Mouse (Mus musculus): ENCODE data around the gene Gga1. TPM values are rescaled to one million over a fixed set of nuclear protein-coding genes. Genes with fewer than 3 reads are reported as not detected.

Gene Gga1
- total and polyA plus RNA-seq, 3 experiments: 42.2 to 52.7 (median 44.4) TPM

- DNase-seq: no peak
- Histone ChIP-seq H3K27me3 (ENCODE audit: control insufficient read depth, insufficient read depth, low read length) (no peaks in the 10 kb centered on the region), H3K36me3 (ENCODE audit: control insufficient read depth, insufficient read depth, low read length) (no peaks in the 10 kb centered on the region), H3K27ac (no peak overlapping the region), H3K9ac (ENCODE audit: low read depth, low read length) (no peak overlapping the region), H3K79me2 (replicated peaks; ENCODE audit: control insufficient read depth, insufficient read depth, low read length) (no peaks in the 10 kb centered on the region), H3K4me3 (no peak overlapping the region), H3K4me1 (ENCODE audit: control insufficient read depth, insufficient read depth, low read length) (peaks cover 5% of the 10 kb centered on the region)
- WGBS: 89% methylated on average over 8 of the region's 8 CpGs
- TF ChIP-seq POLR2A (IDR thresholded peaks at IDR 0.05; ENCODE audit: insufficient read depth, low read depth, low read length): no peak
- no peak for TF ChIP-seq CTCF (IDR thresholded peaks at IDR 0.05)
- TF ChIP-seq EP300 (IDR thresholded peaks at IDR 0.05; ENCODE audit: insufficient read depth, low read depth, low read length): no peak
- intact Hi-C loops (cut with DNase I): no loop called here
Measured at GRCm38 (mm10) chr15:78880432-78880831, 3.4 kb downstream of the Gga1 start.

DNA sequence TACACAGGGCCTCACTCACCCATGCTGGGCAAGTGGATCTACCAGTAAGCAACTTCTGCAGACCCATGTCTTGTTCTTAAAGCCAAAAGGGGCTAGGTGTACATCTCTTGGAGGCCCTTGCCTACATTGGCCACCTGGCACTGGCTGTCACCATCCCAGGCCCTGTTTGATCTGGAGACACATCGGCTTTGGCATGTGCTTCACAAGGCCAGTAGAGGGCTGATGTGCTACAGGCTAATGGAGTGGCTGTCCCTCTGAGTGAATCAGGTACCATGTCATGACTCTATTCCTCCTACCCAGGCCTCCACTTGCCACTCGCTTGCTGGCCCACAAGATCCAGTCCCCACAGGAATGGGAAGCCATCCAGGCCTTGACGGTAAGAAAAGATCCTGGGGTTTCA, 4.8 kb downstream of the Gga1 start:
- no peak overlapping the region for H3K4me3 ChIP-seq
- H3K4me1 ChIP-seq (ENCODE audit: control insufficient read depth, insufficient read depth, low read length): peaks cover 2% of the 10 kb centered on the region; the same call in 1 of the 2 replicates
- no peaks in the 10 kb centered on the region for H3K27me3 ChIP-seq (ENCODE audit: control insufficient read depth, insufficient read depth, low read length)
- H3K27ac ChIP-seq: no peak overlapping the region
- TF ChIP-seq EP300 (IDR thresholded peaks at IDR 0.05; ENCODE audit: insufficient read depth, low read depth, low read length) (no peak), CTCF (IDR thresholded peaks at IDR 0.05) (no peak), POLR2A (IDR thresholded peaks at IDR 0.05; ENCODE audit: insufficient read depth, low read depth, low read length) (no peak)
- no peaks in the 10 kb centered on the region for H3K79me2 ChIP-seq (replicated peaks; ENCODE audit: control insufficient read depth, insufficient read depth, low read length)
- intact Hi-C loops (cut with DNase I): no loop called here
- DNase-seq: no peak
- no peaks in the 10 kb centered on the region for H3K36me3 ChIP-seq (ENCODE audit: control insufficient read depth, insufficient read depth, low read length)
- H3K9ac ChIP-seq (ENCODE audit: low read depth, low read length): no peak overlapping the region
- 89% methylated on average over 3 of the region's 3 CpGs for WGBS

DNA sequence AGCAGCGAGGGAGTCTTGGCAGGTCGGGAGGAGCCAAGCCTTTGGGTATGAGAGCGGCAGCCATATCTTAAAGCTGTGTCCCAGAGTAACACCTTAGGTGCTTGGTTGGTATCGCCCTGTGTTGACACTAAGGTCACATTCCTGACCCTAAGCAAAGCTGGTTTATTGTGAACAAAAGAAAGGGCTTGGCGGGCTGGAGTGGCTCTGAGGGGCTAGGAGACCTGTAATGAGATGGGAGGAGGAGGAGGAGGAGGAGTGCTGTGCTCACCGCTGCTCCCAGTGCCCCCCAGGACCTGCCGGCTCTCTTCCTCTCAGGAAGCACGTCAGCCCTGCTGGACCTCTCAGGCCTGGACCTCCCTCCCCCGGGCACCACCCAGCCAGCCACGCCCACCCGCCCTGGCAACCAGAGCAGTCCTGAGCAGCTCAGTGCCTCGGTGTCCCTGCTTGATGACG, 12.4 kb downstream of the Gga1 start:
- Histone ChIP-seq H3K4me1 (ENCODE audit: control insufficient read depth, insufficient read depth, low read length) (no peaks in the 10 kb centered on the region), H3K4me3 (no peak overlapping the region), H3K27me3 (ENCODE audit: control insufficient read depth, insufficient read depth, low read length) (no peaks in the 10 kb centered on the region), H3K36me3 (ENCODE audit: control insufficient read depth, insufficient read depth, low read length) (no peaks in the 10 kb centered on the region), H3K79me2 (replicated peaks; ENCODE audit: control insufficient read depth, insufficient read depth, low read length) (no peaks in the 10 kb centered on the region), H3K9ac (ENCODE audit: low read depth, low read length) (no peak overlapping the region), H3K27ac (no peak overlapping the region)
- intact Hi-C loops (cut with DNase I): no loop called here
- 48% methylated on average over 13 of the region's 13 CpGs for WGBS
- TF ChIP-seq CTCF (IDR thresholded peaks at IDR 0.05): no peak
- DNase-seq: no peak

DNA sequence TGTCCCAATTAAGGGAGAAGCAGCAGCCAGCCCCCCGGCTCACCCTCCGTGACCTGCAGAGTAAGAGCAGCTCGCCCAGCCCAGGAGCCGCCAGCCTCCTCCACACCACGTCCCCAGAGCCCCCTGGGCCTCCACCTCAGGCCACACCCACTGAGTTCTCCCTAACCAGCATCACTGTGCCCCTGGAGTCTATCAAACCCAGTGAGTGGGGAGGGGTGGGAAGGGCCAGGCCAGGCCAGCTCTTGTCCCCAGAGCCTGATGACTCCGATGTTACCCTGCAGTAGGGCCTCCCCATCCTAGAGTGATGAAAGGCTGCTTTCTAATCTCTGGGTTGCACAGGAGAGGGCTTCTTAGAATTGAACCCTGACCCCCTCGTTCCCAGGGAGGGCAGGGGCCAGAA, 15.4 kb downstream of the Gga1 start:
- no peak overlapping the region for H3K9ac ChIP-seq (ENCODE audit: low read depth, low read length)
- H3K27ac ChIP-seq: no peak overlapping the region
- no peaks in the 10 kb centered on the region; the same call in 1 of the 2 replicates for H3K4me1 ChIP-seq (ENCODE audit: control insufficient read depth, insufficient read depth, low read length)
- WGBS: 70% methylated on average over 7 of the region's 7 CpGs
- intact Hi-C loops (cut with DNase I): loop anchor here (5.0 kb wide), 1 partner anchor 640 kb away; no protein-coding TSS in a partner anchor
- no peaks in the 10 kb centered on the region for H3K79me2 ChIP-seq (replicated peaks; ENCODE audit: control insufficient read depth, insufficient read depth, low read length)
- TF ChIP-seq CTCF (IDR thresholded peaks at IDR 0.05): no peak
- TF ChIP-seq EP300 (IDR thresholded peaks at IDR 0.05; ENCODE audit: insufficient read depth, low read depth, low read length): no peak
- no peak for TF ChIP-seq POLR2A (IDR thresholded peaks at IDR 0.05; ENCODE audit: insufficient read depth, low read depth, low read length)
- no peaks in the 10 kb centered on the region for H3K27me3 ChIP-seq (ENCODE audit: control insufficient read depth, insufficient read depth, low read length)
- no peaks in the 10 kb centered on the region for H3K36me3 ChIP-seq (ENCODE audit: control insufficient read depth, insufficient read depth, low read length)
- no peak for DNase-seq
- no peak overlapping the region for H3K4me3 ChIP-seq

GRCm38 (mm10) chr15:78894726-78895125, 17.7 kb downstream of the Gga1 start:
- Histone ChIP-seq H3K9ac (ENCODE audit: low read depth, low read length) (no peak overlapping the region), H3K4me1 (ENCODE audit: control insufficient read depth, insufficient read depth, low read length) (no peaks in the 10 kb centered on the region; the same call in 1 of the 2 replicates), H3K27ac (no peak overlapping the region), H3K79me2 (replicated peaks; ENCODE audit: control insufficient read depth, insufficient read depth, low read length) (no peaks in the 10 kb centered on the region), H3K36me3 (ENCODE audit: control insufficient read depth, insufficient read depth, low read length) (no peaks in the 10 kb centered on the region), H3K4me3 (no peak overlapping the region), H3K27me3 (ENCODE audit: control insufficient read depth, insufficient read depth, low read length) (no peaks in the 10 kb centered on the region)
- WGBS: 68% methylated on average over 13 of the region's 13 CpGs
- TF ChIP-seq CTCF (IDR thresholded peaks at IDR 0.05) (no peak), POLR2A (IDR thresholded peaks at IDR 0.05; ENCODE audit: insufficient read depth, low read depth, low read length) (no peak), EP300 (IDR thresholded peaks at IDR 0.05; ENCODE audit: insufficient read depth, low read depth, low read length) (no peak)
- DNase-seq: no peak
- intact Hi-C loops (cut with DNase I): loop anchor here (5.0 kb wide), 1 partner anchor 638 kb away; no protein-coding TSS in a partner anchor

GRCm38 (mm10) chr15:78895741-78896140, 18.8 kb downstream of the Gga1 start:
- no peaks in the 10 kb centered on the region for H3K27me3 ChIP-seq (ENCODE audit: control insufficient read depth, insufficient read depth, low read length)
- TF ChIP-seq CTCF (IDR thresholded peaks at IDR 0.05): no peak
- TF ChIP-seq POLR2A (IDR thresholded peaks at IDR 0.05; ENCODE audit: insufficient read depth, low read depth, low read length): no peak
- TF ChIP-seq EP300 (IDR thresholded peaks at IDR 0.05; ENCODE audit: insufficient read depth, low read depth, low read length): no peak
- WGBS: 60% methylated on average over 2 of the region's 2 CpGs
- intact Hi-C loops (cut with DNase I): no loop called here
- no peak for DNase-seq
- H3K4me1 ChIP-seq (ENCODE audit: control insufficient read depth, insufficient read depth, low read length): peaks cover under 1% of the 10 kb centered on the region; the same call in 1 of the 2 replicates
- H3K4me3 ChIP-seq: no peak overlapping the region
- no peaks in the 10 kb centered on the region for H3K36me3 ChIP-seq (ENCODE audit: control insufficient read depth, insufficient read depth, low read length)
- H3K9ac ChIP-seq (ENCODE audit: low read depth, low read length): no peak overlapping the region
- H3K27ac ChIP-seq: no peak overlapping the region
- H3K79me2 ChIP-seq (replicated peaks; ENCODE audit: control insufficient read depth, insufficient read depth, low read length): no peaks in the 10 kb centered on the region

Data from heart, adult 2 months (tissue).